9 mouse cellular contexts compared by ENCODE assay signal in genomic region chr12:91798720-91799378, GRCm38 (mm10). TPM values are rescaled to one million over a fixed set of nuclear protein-coding genes. Genes with fewer than 3 reads are reported as not detected.
DNase-seq lines count a peak whose midpoint lies in the region; ATAC-seq and TF ChIP-seq lines count a peak whose summit lies in the region.
"Had no signal": no experiment of that assay in that cellular context is flagged by ENCODE, and none has a peak within 500 bp of the region (broad histone marks: within the 10 kb centered on the region; RNA-seq: fewer than 3 reads in every experiment).

No protein-coding gene starts in this region.

- no peaks in the 10 kb centered on the region for H3K9me3 ChIP-seq in midbrain, postnatal 0 days (ENCODE audit: low read length)
- H3K9me3 ChIP-seq: embryonic facial prominence, embryonic 12.5 days had no signal

- H3K36me3 ChIP-seq in midbrain, postnatal 0 days (ENCODE audit: insufficient read depth, low read length), result no peaks in the 10 kb centered on the region
- H3K36me3 ChIP-seq: embryonic facial prominence, embryonic 12.5 days had no signal

- no peak for ATAC-seq in midbrain, postnatal 0 days (ENCODE audit: low FRiP score)

- no peak for TF ChIP-seq CTCF in midbrain, postnatal 0 days (IDR thresholded peaks at IDR 0.05)

- H3K4me1 ChIP-seq in midbrain, postnatal 0 days (ENCODE audit: insufficient read depth, low read length), result no peaks in the 10 kb centered on the region
- H3K4me1 ChIP-seq: embryonic facial prominence, embryonic 12.5 days had no signal

- H3K27me3 ChIP-seq in midbrain, postnatal 0 days (ENCODE audit: insufficient read depth, low read length), result no peaks in the 10 kb centered on the region
- H3K27me3 ChIP-seq: embryonic facial prominence, embryonic 12.5 days had no signal

- peak; percentile 39 for DNase-seq in kidney, postnatal 10 days
- no peak for DNase-seq in kidney, adult 9 months
- DNase-seq in NIH3T3 (ENCODE audit: low read depth), result peak; percentile 35
- DNase-seq in induced T-regulatory cell, adult 2 months (ENCODE audit: low read depth), result peak; percentile 60
- DNase-seq in midbrain, postnatal 0 days (ENCODE audit: low spot score), result peak; percentile 8
- no peak for DNase-seq in adrenal gland, adult 2 months
- no peak for DNase-seq in gastrocnemius, postnatal 25 days
- DNase-seq in spleen, postnatal 14 days (ENCODE audit: low spot score in 2 of 2), result no peak

- no peak overlapping the region for H3K4me3 ChIP-seq in midbrain, postnatal 0 days (ENCODE audit: low read depth, low read length)
- H3K4me3 ChIP-seq: embryonic facial prominence, embryonic 12.5 days had no signal

- no peak overlapping the region for H3K27ac ChIP-seq in midbrain, postnatal 0 days (ENCODE audit: low read depth, low read length)
- H3K27ac ChIP-seq: embryonic facial prominence, embryonic 12.5 days had no signal

- no peak overlapping the region for H3K4me2 ChIP-seq in midbrain, postnatal 0 days (ENCODE audit: low read depth, low read length, poor library complexity, severe bottlenecking)
- H3K4me2 ChIP-seq: embryonic facial prominence, embryonic 12.5 days had no signal

- 80% methylated on average over 6 of the region's 6 CpGs for WGBS in midbrain, postnatal 0 days

- no peak overlapping the region for H3K9ac ChIP-seq in midbrain, postnatal 0 days (replicated peaks; ENCODE audit: low read length, poor library complexity, severe bottlenecking)
- H3K9ac ChIP-seq: embryonic facial prominence, embryonic 12.5 days had no signal

RNA-seq across cellular contexts. Expression of gene Ston2, which starts 10.7 kb away (rescaled TPM):
- 9.4 and 16.8 TPM in 2 replicates for total RNA-seq in midbrain, postnatal 0 days (2014; rRNA removed)
- polyA plus RNA-seq in midbrain, postnatal 0 days (2015; fragmentation: Nextera tagmentation; extraction: Ambion mirVana), result 5.6 and 7.4 TPM in 2 replicates
- 1 to 10 TPM; 4.6 to 9.7 TPM for total RNA-seq in adrenal gland, adult 2 months (2021)
- 2.0 and 4.4 TPM in 2 replicates for polyA plus RNA-seq in adrenal gland, adult 2 months (2012; rRNA removed)
- total RNA-seq in gastrocnemius, postnatal 25 days (2021), result 10 to 100 TPM; 37.9 to 46.2 TPM

RNA-seq across cellular contexts. Expression of gene Sel1l, which starts 50.1 kb away (rescaled TPM):
- 67.3 and 86.7 TPM in 2 replicates for total RNA-seq in midbrain, postnatal 0 days (2014; rRNA removed)
- 92.6 and 93.3 TPM in 2 replicates for polyA plus RNA-seq in midbrain, postnatal 0 days (2015; fragmentation: Nextera tagmentation; extraction: Ambion mirVana)
- total RNA-seq in adrenal gland, adult 2 months (2021), result 100 to 1,000 TPM; 135 to 181 TPM
- polyA plus RNA-seq in adrenal gland, adult 2 months (2012; rRNA removed), result 26.9 and 28.8 TPM in 2 replicates
- 10 to 100 TPM; 38.8 to 40.7 TPM for total RNA-seq in gastrocnemius, postnatal 25 days (2021)

Comparison
In these comparisons a context has a peak if more than half of its experiments do, and no peak if none do; other contexts are left out.
1. DNase-seq: peak in kidney, postnatal 10 days (single experiment), NIH3T3 (single experiment), induced T-regulatory cell, adult 2 months (single experiment) and midbrain, postnatal 0 days (single experiment); none in kidney, adult 9 months (single experiment), adrenal gland, adult 2 months (single experiment), gastrocnemius, postnatal 25 days (single experiment) and spleen, postnatal 14 days (0 of 2).